Mouse (Mus musculus) gastrocnemius, adult 2 months (tissue): ENCODE results near the gene Stard10. TPM values are rescaled to one million over a fixed set of nuclear protein-coding genes. Genes with fewer than 3 reads are reported as not detected.
A peak's percentile ranks its signal among the peaks of the same experiment; 100 is the strongest.

Source experiments
- DNase-seq: peaks from one replicate; pipeline ENCODE4 v3.0.0; 2022
- H3K27ac ChIP-seq: fragments of 200-600 bp; 2 replicates; pipeline ENCODE4 v1.8.1; 2022; ENCODE audit warnings: mild to moderate bottlenecking
- H3K4me3 ChIP-seq: fragments of 200-600 bp; 2 replicates; pipeline ENCODE4 v1.8.1; 2022; ENCODE audit warnings: mild to moderate bottlenecking, moderate library complexity
- CTCF ChIP-seq: fragments of 200-600 bp; IDR thresholded peaks from 2 replicates; pipeline ENCODE4 v1.8.1; 2022; ENCODE audit warnings: antibody characterized with exemption, mild to moderate bottlenecking, moderate library complexity
- intact Hi-C: fragments of 180-260 bp; cut with DNase I; formaldehyde crosslinking; loops from one replicate; pipeline ENCODE4 v1.15.1; 2025
- total RNA-seq, 2 experiments: library from RNA; stranded (reverse); gene quantifications; 2 replicates each; pipeline ENCODE4 v1.2.3; 2021

The Stard10 gene
- total RNA-seq, 2 experiments from 2014 or later, result 32.5 to 49.8 TPM

DNA sequence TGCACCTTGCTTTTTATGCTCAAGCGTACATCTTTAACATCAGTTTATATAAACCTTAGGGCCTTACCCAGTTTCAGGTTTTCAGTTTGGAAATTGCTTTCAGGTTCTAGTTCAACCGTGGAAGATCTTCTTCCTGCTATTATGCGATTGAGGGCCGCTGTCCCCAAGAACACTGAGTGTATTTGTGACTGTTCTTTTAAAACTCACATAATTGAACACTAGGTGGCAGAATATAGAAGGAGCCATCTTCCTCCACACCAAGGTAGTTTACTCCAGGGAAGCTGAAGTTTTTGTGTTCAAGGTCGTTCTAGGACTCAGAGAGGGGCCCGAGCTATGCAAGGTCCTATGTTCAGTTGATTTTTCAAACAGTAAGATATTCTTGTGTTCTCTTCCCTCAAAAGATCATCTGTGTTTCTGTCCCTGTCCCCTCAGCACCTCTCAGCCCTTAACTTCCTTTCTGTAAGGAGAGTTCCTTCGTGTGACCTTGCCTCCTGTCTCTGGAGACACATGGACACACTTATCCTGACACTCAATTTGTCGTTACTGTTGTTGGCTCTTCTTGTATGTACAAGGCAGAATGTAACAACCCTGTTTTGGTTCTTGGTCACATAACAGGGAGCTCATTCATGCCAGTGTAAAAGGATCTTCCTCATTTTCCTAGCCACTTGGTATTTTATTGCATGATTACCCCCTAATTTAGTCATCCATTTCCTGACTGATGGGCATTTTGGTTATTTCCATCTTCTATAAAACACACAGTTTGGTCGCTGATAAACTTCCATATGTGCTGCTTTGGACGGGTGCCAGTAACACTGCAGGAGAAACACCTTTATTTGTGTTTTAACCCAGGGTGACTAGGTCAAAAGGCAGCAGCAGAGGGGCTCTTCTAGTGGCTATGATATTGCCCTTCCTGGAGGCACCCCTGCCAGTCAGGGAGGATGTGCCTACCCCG, 51.3 kb downstream of the Stard10 start:
- Histone ChIP-seq H3K27ac (no peak overlapping the region), H3K4me3 (no peak overlapping the region)
- intact Hi-C loops, result no loop called here
- DNase-seq, result no peak
- peak; percentile 39 for TF ChIP-seq CTCF

DNA sequence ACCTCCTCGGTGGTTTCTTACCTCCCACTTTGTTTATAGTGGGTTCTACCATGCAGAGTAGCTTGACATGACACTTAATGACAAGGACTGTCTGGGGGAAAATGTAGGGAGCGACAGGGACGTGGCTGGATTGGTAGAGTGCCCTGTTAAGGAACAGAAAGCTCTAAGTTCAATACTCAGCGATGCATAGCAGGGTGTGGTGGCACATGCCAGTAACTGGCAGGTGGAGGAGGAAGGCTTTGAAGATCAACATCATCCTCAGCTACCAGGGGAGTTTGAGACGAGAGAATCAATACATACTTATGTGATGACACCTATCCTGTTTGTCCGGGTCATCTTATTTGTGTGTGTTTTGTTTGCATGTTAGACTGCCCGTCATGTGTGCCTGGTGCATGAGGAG, 52.8 kb downstream of the Stard10 start:
- intact Hi-C loops, result loop anchor here (5.0 kb wide), 1 partner anchor 307 kb away; no protein-coding TSS in a partner anchor
- no peak for TF ChIP-seq CTCF
- H3K27ac ChIP-seq, result no peak overlapping the region
- H3K4me3 ChIP-seq, result no peak overlapping the region
- no peak for DNase-seq

DNA sequence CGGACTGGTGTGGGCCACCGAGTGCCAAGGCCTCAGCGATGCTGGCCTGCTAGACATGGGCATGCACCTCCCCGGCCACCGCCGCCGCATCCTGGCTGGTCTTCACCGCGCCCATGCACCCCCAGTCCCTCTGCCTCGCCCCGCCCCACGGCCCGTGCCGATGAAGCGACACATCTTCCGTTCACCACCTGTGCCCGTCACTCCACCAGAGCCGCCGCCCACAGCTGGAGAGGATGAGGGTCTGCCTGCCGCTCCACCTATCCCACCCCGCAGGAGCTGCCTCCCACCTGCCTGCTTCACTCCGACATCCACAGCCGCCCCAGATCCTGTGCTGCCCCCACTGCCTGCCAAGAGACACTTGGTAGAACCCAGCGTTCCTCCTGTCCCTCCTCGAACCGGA, 56.2 kb downstream of the Stard10 start:
- Histone ChIP-seq H3K27ac (no peak overlapping the region), H3K4me3 (no peak overlapping the region)
- TF ChIP-seq CTCF, result no peak
- no peak for DNase-seq
- intact Hi-C loops, result loop anchor here (5.0 kb wide), 1 partner anchor 311 kb away; no protein-coding TSS in a partner anchor

DNA sequence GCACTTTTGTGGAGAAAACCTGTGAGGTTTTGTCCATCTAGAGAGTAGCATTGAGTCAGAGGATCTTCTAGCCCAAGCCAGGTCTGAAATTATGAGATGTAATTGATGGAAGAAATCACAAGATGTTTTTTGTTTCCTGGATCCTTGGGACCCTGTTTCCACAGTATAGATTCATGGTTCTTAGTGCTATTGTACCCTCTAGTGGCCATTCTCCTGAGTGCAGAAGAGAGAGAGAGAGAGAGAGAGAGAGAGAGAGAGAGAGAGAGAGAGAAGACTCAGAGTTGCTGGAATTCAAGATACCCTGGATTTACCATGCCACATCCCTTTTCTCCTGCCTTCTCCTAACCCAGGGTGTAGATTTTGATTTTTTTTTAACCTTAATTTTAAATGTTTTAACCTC, 57.3 kb downstream of the Stard10 start:
- intact Hi-C loops, result loop anchor here (1.0 to 5.0 kb wide), 2 partner anchors 64 to 312 kb away; no protein-coding TSS in a partner anchor
- Histone ChIP-seq H3K4me3 (no peak overlapping the region), H3K27ac (no peak overlapping the region)
- TF ChIP-seq CTCF, result peak; percentile 75
- no peak for DNase-seq

DNA sequence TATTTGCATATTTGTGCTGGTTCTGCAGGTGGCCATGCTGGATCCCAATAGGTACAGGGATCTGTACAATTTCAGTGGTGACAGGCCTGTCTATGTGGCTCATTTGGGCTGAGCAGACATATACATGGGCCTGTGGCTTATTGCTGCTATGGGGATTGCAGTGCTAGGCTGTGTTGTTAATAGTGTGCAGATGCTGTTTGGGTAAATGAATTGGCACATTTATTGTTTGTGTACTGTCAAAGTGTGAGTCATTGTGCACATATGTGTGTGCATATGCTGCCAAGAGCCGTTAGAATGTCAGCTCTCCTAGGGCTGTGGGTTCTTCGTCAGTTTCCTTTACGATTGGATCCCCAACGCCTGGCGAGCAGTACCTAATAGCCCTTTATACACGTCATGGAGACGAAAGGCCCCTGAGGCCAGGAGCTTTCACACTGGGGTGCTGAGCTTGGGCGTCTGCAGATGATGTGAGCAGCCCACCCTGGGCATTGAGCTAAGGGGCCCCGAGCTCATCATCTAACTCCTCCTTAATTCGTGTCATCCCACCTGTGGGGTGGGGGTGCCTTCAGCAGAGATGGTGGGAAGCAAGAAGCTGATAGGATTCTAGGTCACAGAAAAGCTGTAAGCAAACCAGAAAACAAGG, 59.9 kb downstream of the Stard10 start:
- no peak for TF ChIP-seq CTCF
- Histone ChIP-seq H3K4me3 (no peak overlapping the region), H3K27ac (peak overlapping the region; percentile 85; the same call in 1 of the 2 replicates)
- intact Hi-C loops, result no loop called here
- no peak for DNase-seq

DNA sequence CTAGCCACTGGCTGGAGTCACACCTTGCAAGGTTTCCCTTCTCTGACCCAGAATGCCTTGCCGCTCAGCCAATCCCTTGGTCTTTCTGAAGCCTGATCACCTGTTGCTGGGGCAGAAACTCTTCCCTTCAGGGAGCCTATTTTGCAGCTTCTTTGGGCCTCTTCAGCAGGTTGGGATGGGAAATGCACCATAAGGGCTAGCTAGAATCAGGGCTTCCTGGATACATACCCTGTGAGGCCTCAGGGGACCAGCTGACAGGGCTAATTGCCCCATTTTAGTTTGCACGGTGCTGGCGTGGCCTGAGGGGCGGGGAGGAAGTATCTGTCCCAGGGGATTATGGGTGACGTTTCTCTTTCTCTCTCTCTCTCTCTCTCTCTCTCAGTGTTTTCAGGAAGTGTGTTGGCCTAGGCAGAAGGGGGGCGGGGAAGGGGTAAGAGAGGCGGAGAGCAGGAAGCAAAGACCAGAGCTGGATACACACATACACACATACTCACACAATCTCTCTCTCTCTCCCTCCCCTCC, 60.9 kb downstream of the Stard10 start:
- Histone ChIP-seq H3K4me3 (peak overlapping the region; percentile 67), H3K27ac (peak overlapping the region; percentile 85)
- no peak for TF ChIP-seq CTCF
- intact Hi-C loops, result no loop called here
- peak; percentile 82 for DNase-seq

DNA sequence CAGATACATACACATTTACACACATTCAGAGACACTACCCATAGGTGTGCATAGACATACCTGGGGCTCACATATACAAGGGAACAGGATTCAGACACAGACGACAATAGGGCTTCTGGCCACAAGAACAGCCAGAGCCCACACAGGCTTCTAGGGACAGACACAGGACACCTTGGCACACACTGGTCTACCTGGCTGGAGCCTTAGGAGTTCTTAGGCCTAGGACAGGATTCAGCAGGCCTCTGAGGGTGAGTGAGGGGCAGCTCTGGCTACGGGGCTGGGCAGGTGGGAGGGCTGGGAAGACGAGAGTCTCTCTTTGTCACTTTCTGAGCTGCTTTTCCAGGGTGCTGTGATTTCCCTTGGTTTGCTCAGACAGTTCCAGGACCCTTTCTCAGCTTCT, 61.4 kb downstream of the Stard10 start:
- Histone ChIP-seq H3K27ac (peak overlapping the region; percentile 85), H3K4me3 (peak overlapping the region; percentile 67)
- intact Hi-C loops, result no loop called here
- TF ChIP-seq CTCF, result no peak
- no peak for DNase-seq

DNA sequence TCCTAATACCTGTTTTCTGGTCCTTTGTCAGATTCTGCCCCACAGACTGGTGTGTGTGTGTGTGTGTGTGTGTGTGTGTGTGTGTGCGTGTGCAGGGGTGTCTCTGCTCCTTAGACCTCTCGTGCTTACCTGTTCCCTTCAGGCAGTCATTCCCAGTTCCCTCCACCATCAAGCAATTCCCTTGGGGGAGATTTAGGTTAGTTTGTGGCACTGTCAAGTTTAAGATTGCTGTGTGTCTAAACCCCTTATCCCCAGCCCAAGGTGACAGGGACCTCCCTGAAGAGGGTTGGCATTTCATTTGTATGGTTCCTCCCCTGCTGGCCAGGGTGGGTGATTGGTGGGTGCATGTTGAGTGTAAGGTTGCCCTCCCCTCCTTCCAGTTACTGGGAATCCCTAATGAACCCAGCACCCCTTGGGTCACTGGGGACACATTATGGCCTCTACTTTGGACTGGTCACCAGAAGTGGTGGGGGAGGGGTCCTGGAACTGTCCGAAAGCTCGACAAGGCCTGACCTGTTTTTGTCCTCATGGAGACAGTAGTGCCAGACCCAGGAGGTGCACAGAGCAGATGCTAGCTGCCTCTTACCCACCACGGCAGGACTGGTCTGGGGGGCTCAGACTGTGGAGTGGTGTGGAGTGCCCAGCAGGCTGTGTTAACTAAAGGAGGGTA, 62.0 kb downstream of the Stard10 start:
- TF ChIP-seq CTCF, result no peak
- DNase-seq, result no peak
- Histone ChIP-seq H3K4me3 (peak overlapping the region; percentile 67), H3K27ac (peak overlapping the region; percentile 85)
- intact Hi-C loops, result no loop called here

DNA sequence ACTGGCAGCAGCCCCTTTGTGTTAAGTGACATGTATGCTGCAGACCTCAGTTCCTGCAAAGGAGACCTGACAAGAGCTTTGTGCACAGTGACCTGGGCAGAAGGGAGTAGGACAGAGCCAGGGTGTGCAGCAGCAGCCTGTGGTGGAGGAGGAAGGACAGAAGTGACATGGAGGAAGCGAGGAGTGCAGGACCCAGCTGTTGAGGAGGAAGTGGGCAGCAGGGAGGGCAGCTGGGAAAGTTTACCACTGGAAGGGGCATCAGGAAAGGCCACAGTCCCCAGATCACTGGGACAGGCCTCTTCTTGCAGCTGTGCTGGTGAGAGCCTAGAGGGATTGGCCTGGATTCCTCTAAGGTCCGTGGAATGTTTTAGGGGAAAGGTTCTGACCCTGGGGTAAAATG, 62.8 kb downstream of the Stard10 start:
- Histone ChIP-seq H3K4me3 (peak overlapping the region; percentile 67), H3K27ac (peak overlapping the region; percentile 85)
- TF ChIP-seq CTCF, result no peak
- no peak for DNase-seq
- intact Hi-C loops, result no loop called here

DNA sequence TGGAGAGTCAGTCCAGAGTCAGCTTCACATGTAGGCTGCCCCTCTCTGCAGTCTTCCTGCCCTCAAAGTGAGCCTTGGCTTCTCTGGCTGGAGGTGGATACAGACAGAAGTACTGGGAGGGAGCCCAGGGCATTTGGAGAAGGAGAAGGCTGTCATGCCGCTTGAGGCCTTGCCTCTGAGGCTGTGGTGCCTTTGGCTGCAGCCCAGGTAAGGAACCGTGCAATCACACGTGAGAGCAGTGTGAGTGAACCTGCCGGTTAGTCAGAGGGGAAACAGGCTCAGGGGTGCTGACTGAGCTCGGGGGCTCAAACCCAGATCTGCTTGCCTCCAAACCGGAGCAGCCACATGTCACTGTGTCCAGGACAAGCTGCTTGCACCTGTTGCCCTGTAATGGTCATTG, 64.6 kb downstream of the Stard10 start:
- H3K4me3 ChIP-seq, result no peak overlapping the region
- peak; percentile 60 for DNase-seq
- TF ChIP-seq CTCF, result no peak
- intact Hi-C loops, result no loop called here
- peak overlapping the region; percentile 82 for H3K27ac ChIP-seq

DNA sequence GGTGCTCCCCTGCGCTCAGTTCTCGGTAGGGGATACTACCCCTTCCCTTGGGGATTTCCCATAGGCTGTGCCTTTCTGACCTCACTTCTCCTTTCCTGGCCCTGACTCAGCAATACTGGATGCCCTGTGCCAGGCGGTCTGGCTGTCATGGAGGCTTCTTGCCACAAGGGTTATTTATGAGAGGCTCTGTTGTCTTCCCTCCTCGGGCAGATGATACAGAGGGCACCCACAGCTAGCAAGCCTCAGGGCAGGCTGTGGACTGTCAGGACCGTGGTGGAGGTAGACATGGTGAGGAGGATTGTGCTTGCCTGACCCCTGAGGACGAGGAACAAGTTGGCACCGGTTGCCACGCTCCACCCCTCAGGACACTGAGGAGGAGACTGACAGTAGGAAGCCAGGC, 65.5 kb downstream of the Stard10 start:
- TF ChIP-seq CTCF, result peak; percentile 37
- Histone ChIP-seq H3K27ac (peak overlapping the region; percentile 82), H3K4me3 (peak overlapping the region; percentile 11)
- intact Hi-C loops, result no loop called here
- peak; percentile 72 for DNase-seq

DNA sequence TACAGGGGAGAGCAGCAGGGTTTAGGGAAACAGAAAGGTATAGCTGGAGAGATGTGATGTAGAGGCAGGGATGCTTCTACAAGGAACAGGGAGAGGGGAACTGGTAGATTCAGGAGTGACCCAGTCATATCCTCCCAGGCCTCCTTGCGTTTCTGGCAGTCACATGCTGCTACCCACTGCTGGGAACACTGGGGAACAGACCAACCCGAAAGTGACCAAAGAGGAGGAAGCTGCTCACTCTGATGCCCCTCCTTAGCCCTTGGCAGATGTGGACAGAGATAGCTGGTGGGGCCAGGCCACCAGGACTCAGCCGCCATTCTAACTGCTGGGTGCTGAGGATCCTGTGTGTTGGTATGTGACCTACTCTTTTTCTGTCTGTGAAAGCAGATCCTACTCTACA, 66.9 kb downstream of the Stard10 start:
- intact Hi-C loops, result no loop called here
- no peak overlapping the region for H3K4me3 ChIP-seq
- no peak for DNase-seq
- no peak for TF ChIP-seq CTCF
- H3K27ac ChIP-seq, result peak overlapping the region; percentile 82; the same call in 1 of the 2 replicates
